Mouse (Mus musculus) heart, embryonic 13.5 days (tissue): ENCODE data around the gene Pidd1. TPM values are rescaled to one million over a fixed set of nuclear protein-coding genes. Genes with fewer than 3 reads are reported as not detected.

Experiments
- polyA plus RNA-seq: library from polyadenylated mRNA; unstranded; fragments of >200 nt; fragmentation: Nextera tagmentation; extraction: Ambion mirVana; gene quantifications from 2 replicates; pipeline ENCODE4 v1.2.1, GENCODE M21; 2015

The Pidd1 gene
- polyA plus RNA-seq, 1 experiment from 2014 or later = 8.1 TPM

Other genes starting within 250 kb of the Pidd1 start
- gene Lrrc56, start 249.9 kb downstream of the Pidd1 start, polyA plus RNA-seq = 3.1 and 3.3 TPM in 2 replicates
- gene Lmntd2, start 229.9 kb downstream of the Pidd1 start, polyA plus RNA-seq = 0.56 and 0.72 TPM in 2 replicates
- gene Rassf7, start 228.2 kb downstream of the Pidd1 start, polyA plus RNA-seq = 15.1 and 15.3 TPM in 2 replicates
- 43.5 and 46.2 TPM in 2 replicates for gene Phrf1, start 215.2 kb downstream of the Pidd1 start, polyA plus RNA-seq
- gene Irf7, start 177.5 kb downstream of the Pidd1 start, polyA plus RNA-seq = 3.4 and 4.2 TPM in 2 replicates
- gene Cdhr5, start 167.2 kb downstream of the Pidd1 start, polyA plus RNA-seq = not detected in 2 replicates
- 0.88 and 1.5 TPM in 2 replicates for gene Sct, start 164.9 kb downstream of the Pidd1 start, polyA plus RNA-seq
- gene Drd4, start 152.0 kb downstream of the Pidd1 start, polyA plus RNA-seq = 0.05 TPM in 1 of 2 replicates, not detected in the other
- gene Deaf1, start 116.3 kb downstream of the Pidd1 start, polyA plus RNA-seq = 35.5 and 37.4 TPM in 2 replicates
- gene Tmem80, start 116.3 kb downstream of the Pidd1 start, polyA plus RNA-seq = 33.2 and 39.9 TPM in 2 replicates
- 1.4 TPM in 2 replicates for gene Eps8l2, start 105.1 kb downstream of the Pidd1 start, polyA plus RNA-seq
- 248 and 250 TPM in 2 replicates for gene Taldo1, start 51.8 kb downstream of the Pidd1 start, polyA plus RNA-seq
- gene Gatd1, start 29.9 kb downstream of the Pidd1 start, polyA plus RNA-seq = 27.0 and 29.9 TPM in 2 replicates
- gene Cend1, start 14.5 kb downstream of the Pidd1 start, polyA plus RNA-seq = 8.1 and 9.8 TPM in 2 replicates
- 17.3 and 19.1 TPM in 2 replicates for gene Slc25a22, start 6.1 kb downstream of the Pidd1 start, polyA plus RNA-seq
- 871 and 874 TPM in 2 replicates for gene Rplp2, start 3.3 kb upstream of the Pidd1 start, polyA plus RNA-seq
- gene Pnpla2, start 11.2 kb upstream of the Pidd1 start, polyA plus RNA-seq = 42.6 and 45.7 TPM in 2 replicates
- 20.2 and 23.0 TPM in 2 replicates for gene Cracr2b, start 17.1 kb upstream of the Pidd1 start, polyA plus RNA-seq
- 28.5 and 31.4 TPM in 2 replicates for gene Cd151, start 23.4 kb upstream of the Pidd1 start, polyA plus RNA-seq
- gene Polr2l, start 31.1 kb upstream of the Pidd1 start, polyA plus RNA-seq = 67.3 and 76.3 TPM in 2 replicates
- gene Tspan4, start 31.2 kb upstream of the Pidd1 start, polyA plus RNA-seq = 64.5 and 68.8 TPM in 2 replicates
- 36.3 TPM in 2 replicates for gene Chid1, start 95.8 kb upstream of the Pidd1 start, polyA plus RNA-seq
- gene Ap2a2, start 118.1 kb upstream of the Pidd1 start, polyA plus RNA-seq = 50.8 and 54.8 TPM in 2 replicates
- gene Muc6, start 211.3 kb upstream of the Pidd1 start, polyA plus RNA-seq = 0.11 and 0.23 TPM in 2 replicates
- 0.42 and 0.82 TPM in 2 replicates for gene Muc2, start 246.3 kb upstream of the Pidd1 start, polyA plus RNA-seq